Mouse (Mus musculus): ENCODE data around the gene Sstr2. TPM values are rescaled to one million over a fixed set of nuclear protein-coding genes. Genes with fewer than 3 reads are reported as not detected.
"Not testable (repeated sequence)": the region's sequence is repeated elsewhere in the genome, so short reads cannot be mapped to it uniquely, and the experiment has no call there.

Gene Sstr2
- total RNA-seq, 2 experiments from 2014 or later, result not detected

GRCm38 (mm10) chr11:113654561-113655270 lies 35.6 kb downstream of the Sstr2 start:
- ATAC-seq (ENCODE audit: poor library complexity, severe bottlenecking), result no peak

- no peak for ATAC-seq (ENCODE audit: poor library complexity, severe bottlenecking)
Observed at GRCm38 (mm10) chr11:113656511-113656932, 37.4 kb downstream of the Sstr2 start.

DNA sequence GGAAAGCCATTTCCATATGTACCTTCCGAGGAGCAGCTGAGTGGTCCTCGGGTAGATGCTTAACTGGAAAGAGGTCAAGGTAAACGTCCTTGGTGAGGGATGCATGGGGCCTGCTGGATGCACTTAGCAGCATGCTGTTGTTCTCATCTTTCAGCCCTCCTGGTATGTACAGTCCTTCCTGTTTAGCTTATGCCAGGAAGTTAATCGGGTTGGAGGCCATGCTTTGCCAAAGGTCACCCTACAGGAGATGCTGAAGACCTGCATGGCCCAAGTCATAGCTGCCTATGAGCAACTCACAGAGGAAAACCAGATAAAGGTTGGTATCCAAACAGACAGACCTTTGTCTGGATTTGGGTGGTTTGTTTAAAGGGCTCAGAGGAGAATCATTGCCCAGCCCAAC lies 38.1 kb downstream of the Sstr2 start:
- no peak for ATAC-seq (ENCODE audit: poor library complexity, severe bottlenecking)

- no peak for ATAC-seq (ENCODE audit: poor library complexity, severe bottlenecking)
Observed at GRCm38 (mm10) chr11:113658319-113658718, 39.2 kb downstream of the Sstr2 start.

- ATAC-seq (ENCODE audit: poor library complexity, severe bottlenecking), result no peak
Observed at GRCm38 (mm10) chr11:113658763-113659162, 39.6 kb downstream of the Sstr2 start.

DNA sequence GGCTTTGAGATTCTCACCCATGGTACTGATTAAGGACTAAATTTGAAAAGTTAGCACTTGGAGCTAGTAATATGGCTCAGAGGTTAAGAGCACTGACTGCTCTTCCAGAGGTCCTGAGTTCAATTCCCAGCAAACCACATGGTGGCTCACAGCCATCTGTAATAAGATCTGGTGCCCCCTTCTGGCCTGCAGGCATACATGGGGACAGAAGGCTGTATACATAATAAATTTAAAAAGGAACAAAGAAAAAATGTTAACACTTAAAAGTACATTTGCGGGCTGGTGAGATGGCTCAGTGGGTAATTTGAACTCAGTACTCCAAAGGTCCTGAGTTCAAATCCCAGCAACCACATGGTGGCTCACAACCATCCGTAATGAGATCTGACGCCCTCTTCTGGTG lies 41.1 kb downstream of the Sstr2 start:
- not testable (repeated sequence) for ATAC-seq (ENCODE audit: poor library complexity, severe bottlenecking)

GRCm38 (mm10) chr11:113660940-113661339 lies 41.8 kb downstream of the Sstr2 start:
- ATAC-seq (ENCODE audit: poor library complexity, severe bottlenecking), result no peak

DNA sequence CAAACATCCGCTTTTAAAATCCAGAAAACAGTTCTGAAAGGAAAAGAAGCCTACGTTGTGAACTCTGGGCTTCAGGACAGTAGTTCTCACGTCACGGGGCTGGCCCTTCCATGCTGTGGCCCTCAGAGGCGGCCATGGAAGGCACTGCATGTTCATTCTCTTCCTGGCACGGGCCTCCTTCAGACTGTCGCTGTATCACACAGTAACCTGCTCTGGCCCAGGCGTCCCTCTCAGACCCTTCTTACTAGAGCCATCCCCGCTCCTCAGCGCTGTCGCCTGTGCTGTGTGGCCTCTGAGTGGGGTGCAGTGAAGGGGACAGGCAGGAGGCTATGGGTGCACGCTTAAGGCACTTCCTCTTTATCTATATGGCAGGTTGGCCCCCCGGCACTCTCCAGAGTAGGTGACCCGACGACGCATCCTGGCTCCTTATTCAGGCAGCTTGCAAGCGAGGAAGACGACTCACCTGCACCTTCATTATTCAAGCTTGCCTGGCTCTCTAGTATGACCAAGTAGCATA lies 42.8 kb downstream of the Sstr2 start:
- no peak for ATAC-seq (ENCODE audit: poor library complexity, severe bottlenecking)

GRCm38 (mm10) chr11:113664279-113664678 lies 45.1 kb downstream of the Sstr2 start:
- ATAC-seq (ENCODE audit: poor library complexity, severe bottlenecking), result no peak

DNA sequence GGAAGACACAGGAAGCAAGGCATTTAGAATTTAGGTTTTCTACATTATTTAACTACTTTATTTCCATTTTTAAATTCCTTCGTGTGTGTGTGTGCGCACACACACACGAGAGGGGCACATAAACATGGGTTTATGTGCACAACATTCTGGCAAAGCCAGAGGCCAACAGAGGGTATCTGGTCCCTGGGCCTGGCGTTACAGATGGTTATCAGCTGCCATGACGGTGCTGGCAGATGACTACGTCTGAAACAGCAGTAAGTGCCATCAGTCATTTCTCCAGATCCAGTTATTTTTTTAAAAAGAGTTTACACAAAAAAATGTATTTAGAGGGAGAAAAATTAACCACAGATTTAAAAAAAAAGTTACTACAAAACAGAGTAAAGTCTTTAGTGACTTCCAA lies 47.1 kb downstream of the Sstr2 start:
- no peak for ATAC-seq (ENCODE audit: poor library complexity, severe bottlenecking)

GRCm38 (mm10) chr11:113666648-113667047 lies 47.5 kb downstream of the Sstr2 start:
- peak; percentile 77 for ATAC-seq (ENCODE audit: poor library complexity, severe bottlenecking)

- no peak for ATAC-seq (ENCODE audit: poor library complexity, severe bottlenecking)
Observed at GRCm38 (mm10) chr11:113667122-113667521, 48.0 kb downstream of the Sstr2 start.

DNA sequence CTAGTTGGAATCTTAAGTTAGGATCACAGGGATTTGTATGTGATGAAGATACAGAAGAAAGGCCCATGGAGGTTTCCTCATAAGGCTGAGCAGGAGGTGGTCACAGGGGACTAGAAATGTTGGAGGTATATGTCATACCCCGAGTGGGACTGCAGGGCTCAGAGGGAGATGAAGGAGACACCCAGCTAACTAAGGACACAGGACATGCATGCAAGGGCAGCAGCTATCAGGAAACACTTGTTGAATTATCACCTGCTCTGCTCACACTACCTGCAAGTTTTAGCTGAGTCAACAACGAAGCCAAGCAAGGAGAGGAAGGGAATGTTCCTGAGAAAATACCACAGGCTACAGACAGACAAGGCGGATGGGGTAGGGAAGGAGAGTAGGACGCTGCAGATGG lies 48.6 kb downstream of the Sstr2 start:
- no peak for ATAC-seq (ENCODE audit: poor library complexity, severe bottlenecking)

- ATAC-seq (ENCODE audit: poor library complexity, severe bottlenecking), result peak; percentile 43
Observed at GRCm38 (mm10) chr11:113668857-113669256, 49.7 kb downstream of the Sstr2 start.

GRCm38 (mm10) chr11:113669711-113670110 lies 50.6 kb downstream of the Sstr2 start:
- no peak for ATAC-seq (ENCODE audit: poor library complexity, severe bottlenecking)

DNA sequence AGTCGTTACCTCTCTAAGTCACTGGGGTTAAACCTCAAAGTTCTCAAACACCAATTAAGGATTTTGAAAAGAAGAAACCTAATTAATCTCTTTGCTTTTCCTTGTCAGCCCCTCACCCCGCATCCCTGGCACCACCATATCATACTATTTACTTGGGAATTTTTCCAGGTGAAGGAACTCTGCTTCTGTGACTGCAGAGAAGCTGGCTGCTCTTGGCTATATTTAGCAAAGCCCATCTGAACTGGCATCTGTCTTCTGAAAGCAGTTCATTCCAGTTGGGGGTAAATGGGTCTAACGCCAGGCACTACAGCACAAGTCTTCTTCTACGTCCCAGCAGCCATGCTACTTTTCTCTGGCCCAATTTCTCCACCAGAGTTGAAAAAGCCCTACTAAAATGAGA lies 54.5 kb downstream of the Sstr2 start:
- ATAC-seq (ENCODE audit: poor library complexity, severe bottlenecking), result no peak

- ATAC-seq (ENCODE audit: poor library complexity, severe bottlenecking), result no peak
Observed at GRCm38 (mm10) chr11:113674595-113674994, 55.5 kb downstream of the Sstr2 start.

Other genes with a start within 250 kb of the Sstr2 start
- 25.0 and 31.2 TPM in 2 replicates for gene Cog1, start 29.8 kb downstream of the Sstr2 start, total RNA-seq (2015)
- 15.3 and 22.4 TPM in 2 replicates for gene Cog1, start 29.8 kb downstream of the Sstr2 start, total RNA-seq (2017)
- 11.2 and 13.1 TPM in 2 replicates for gene Slc39a11, start 30.7 kb downstream of the Sstr2 start, total RNA-seq (2015)
- 11.3 and 11.4 TPM in 2 replicates for gene Slc39a11, start 30.7 kb downstream of the Sstr2 start, total RNA-seq (2017)
- 15.5 and 16.1 TPM in 2 replicates for gene Fam104a, start 64.8 kb downstream of the Sstr2 start, total RNA-seq (2015)
- gene Fam104a, start 64.8 kb downstream of the Sstr2 start, total RNA-seq (2017), result 11.2 and 19.6 TPM in 2 replicates
- 3.2 and 5.4 TPM in 2 replicates for gene D11Wsu47e, start 65.1 kb downstream of the Sstr2 start, total RNA-seq (2015)
- gene D11Wsu47e, start 65.1 kb downstream of the Sstr2 start, total RNA-seq (2017), result 10.3 and 13.1 TPM in 2 replicates
- gene Cpsf4l, start 90.7 kb downstream of the Sstr2 start, total RNA-seq (2015), result not detected in 2 replicates
- gene Cpsf4l, start 90.7 kb downstream of the Sstr2 start, total RNA-seq (2017), result not detected in 2 replicates
- 14.0 and 20.1 TPM in 2 replicates for gene Cdc42ep4, start 132.5 kb downstream of the Sstr2 start, total RNA-seq (2015)
- gene Cdc42ep4, start 132.5 kb downstream of the Sstr2 start, total RNA-seq (2017), result 26.9 and 27.8 TPM in 2 replicates

Data from megakaryocyte, adult 5-6 weeks (primary cell).